Mouse (Mus musculus) left cerebral cortex, adult 8-10 months (tissue): ENCODE measurements around the gene Vhl. TPM values are rescaled to one million over a fixed set of nuclear protein-coding genes. Genes with fewer than 3 reads are reported as not detected.

Experiments
- DNase-seq, 2 experiments: peaks; one replicate each; pipeline ENCODE4 v3.0.0; 2022; ENCODE audit warnings: low spot score in 2 of 2
- total RNA-seq, 4 experiments: library from RNA; stranded (reverse); gene quantifications; 2 replicates each; pipeline ENCODE4 v1.2.4; 2022

Vhl gene
- total RNA-seq, 4 experiments from 2014 or later, result 38.6 to 49.8 (median 41.2) TPM

DNA sequence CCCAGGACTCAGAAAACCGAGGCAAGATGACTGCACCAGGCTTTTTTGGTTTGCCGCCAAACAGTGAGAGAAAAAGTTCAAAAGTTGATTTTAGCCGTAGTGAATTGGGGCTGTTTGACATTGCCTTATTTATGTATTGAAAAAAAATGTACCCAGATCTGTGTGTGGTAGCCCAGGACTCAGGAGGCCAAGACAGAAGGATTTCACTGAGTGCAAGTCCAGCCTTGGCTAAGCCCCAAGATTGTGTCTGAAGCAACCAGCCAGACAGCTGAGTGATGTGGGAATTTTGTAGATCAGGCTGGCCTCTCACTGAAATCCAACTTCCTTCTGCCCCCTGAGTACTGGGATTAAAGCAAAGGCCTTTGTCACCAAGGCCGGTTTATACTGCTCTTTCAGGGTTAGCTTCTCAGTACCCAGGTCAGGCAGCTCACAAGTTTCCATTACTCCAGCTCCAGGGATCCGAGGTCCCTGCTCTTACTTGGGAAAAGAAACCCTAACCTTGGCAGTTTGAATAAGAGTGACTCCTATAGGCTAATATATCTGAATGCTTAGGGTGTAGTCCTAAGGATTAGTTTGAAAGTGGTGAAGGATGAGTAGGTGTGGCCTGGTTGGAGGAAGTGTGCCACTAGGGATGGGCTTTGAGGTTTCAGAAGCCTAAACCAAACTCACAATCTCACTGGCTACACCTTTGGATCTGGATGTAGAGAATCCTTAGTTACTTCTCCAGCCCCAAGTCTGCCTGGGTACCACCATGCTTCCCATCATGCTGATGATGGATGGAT is 1.4 kb downstream of the Vhl start:
- DNase-seq, result no peak

DNA sequence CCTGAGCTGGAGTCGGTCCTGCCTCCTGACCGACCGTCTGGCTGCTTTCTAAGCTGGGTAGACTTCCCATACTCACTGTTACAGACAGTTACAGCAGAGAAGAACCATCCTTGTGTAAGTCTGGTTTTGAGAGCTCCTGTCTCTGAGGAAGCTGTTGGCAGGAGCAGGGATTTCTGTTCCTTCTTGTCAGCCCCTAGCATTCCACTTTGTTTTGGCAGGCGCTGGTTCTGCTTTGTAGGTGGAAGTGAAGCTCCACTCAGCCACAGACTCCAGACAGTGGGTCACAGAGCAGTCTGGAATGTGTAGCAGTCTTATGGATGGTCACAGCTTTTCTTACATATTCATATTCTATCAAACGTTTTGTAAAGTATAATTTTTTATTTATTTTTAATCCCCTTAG is 6.6 kb downstream of the Vhl start:
- no peak for DNase-seq

DNA sequence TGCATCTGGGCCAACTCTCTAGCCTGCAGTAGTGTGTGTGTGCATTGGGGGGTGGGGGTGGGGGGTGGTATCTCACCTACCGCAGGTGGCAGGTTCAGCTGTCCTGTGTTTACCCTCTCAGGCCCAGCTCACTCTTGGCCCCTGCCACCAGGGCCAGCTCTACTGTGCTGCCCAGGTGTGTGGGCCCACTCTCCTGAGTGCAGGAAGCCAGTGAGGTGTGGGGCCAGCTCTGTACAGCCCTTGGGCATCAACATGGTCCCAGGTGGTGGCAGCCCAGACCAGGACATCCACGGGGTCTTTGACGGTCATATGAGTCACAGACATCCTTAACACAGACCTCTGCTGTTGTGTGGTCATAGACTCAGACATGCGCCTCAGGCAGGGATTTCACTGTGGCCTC is 9.1 kb downstream of the Vhl start:
- no peak for DNase-seq

DNA sequence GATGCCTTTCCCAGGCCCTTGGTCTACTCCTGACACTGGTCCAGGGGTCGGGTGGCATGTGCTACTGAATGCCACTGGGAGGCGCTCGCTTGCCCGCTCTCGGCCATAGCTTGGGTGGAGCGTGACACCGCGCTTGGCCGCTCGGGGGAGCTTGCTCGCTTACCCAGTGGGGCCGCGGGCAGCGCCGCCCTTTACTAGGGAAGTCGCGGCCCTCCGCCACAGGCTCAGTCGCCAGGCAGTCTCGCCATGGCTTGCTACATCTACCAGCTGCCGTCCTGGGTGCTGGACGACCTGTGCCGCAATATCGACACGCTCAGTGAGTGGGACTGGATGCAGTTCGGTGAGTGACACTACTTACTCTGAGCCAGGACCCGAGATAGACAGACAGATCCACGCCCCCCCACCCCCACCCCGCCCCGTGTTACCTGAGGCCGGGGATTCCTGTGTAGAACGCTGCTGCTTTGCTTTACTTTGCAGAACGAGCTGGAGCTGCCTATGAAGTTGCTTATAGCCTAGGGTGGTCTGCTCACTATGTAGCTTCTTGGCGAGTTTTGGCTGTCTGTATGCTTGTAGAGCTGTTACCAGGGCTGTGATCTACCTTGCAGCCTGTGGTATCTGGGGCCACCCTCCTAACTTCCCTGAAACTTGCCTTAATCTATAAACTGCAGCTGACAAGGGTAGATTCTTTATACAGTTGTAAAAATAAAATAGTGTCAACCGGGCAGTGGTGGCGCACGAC is 14.7 kb downstream of the Vhl start, which contains the start of gene Irak2:
Gene Irak2 (plus strand): TSS at position 166 of the 739 bp plus-strand sequence.
- peak; percentile 88 to 90 for DNase-seq

DNA sequence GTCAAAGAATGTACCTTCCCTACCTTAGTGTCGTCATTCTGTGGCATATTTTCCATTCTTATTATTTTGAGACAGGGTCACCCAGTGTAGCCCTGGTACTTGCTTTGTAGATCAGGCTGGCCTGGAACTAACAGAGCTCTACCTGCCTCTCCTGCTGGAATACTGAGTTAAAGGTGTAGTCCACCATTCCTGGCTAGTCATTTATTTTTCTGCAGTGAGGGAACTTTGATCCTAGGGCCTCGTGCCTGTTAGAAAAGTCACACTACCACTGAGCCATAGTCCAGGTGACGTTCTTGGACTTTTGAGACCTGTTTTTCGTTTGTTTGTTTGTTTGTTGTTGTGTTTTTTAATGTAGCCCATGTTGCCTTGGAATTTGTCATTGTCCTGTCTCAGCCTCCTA is 15.4 kb downstream of the Vhl start:
- no peak for DNase-seq

DNA sequence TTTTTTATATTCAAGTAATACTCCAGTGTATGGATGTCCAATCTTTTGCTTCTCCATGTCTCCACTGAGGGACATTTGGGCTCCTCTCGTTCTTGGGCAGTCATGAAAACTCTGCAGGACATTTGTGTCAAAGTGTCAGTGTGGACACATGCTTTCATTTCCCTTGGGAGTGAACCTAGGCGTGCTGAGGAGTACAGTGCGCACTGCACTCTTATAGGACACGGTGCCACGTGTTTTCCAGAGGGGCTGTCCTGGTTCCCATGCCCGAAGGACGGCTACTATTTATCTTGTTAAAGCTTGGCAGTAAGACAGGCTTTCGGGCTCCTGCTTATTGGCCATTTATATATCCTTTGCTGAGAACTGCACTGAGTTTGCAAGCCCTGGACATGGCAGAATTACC is 18.8 kb downstream of the Vhl start:
- DNase-seq, result no peak

DNA sequence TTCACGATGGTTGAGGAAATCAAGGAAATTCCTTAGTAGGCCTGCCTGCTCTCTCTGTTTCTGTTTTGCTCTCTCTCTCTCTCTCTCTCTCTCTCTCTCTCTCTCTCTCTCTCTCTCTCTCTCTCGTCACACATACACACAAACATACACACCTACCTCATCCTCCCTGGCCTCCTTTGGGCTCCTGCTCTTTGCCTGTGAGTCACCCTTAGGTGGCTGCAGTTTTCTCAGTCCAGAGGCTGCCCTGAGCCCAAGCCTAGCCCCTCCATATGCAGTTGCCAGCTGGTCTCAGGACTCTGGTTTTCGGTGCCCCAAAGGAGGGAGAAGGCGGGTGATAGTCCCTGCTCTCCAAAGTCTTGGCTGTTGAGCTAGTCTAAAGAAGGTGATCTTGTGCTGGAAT is 19.3 kb downstream of the Vhl start:
- DNase-seq, result no peak

DNA sequence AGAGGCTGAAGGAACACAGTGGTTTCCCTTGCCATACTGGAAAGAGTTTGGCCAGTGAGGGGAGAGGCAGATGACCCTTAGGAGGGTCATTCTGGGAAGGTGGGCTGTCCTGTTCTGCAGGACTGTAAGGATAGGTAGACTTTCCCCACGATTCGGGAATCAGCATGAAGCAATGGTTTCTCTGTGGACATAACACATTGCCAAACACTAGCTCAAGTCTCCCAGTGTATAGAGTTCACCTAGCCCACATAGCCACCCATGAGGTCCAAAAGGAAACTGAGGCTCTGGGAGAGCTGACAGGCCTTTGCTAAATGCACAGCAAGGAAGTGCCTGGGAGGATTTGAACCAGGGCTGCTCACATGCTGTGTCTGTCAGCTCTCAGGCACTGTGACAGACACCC is 20.2 kb downstream of the Vhl start:
- no peak for DNase-seq

DNA sequence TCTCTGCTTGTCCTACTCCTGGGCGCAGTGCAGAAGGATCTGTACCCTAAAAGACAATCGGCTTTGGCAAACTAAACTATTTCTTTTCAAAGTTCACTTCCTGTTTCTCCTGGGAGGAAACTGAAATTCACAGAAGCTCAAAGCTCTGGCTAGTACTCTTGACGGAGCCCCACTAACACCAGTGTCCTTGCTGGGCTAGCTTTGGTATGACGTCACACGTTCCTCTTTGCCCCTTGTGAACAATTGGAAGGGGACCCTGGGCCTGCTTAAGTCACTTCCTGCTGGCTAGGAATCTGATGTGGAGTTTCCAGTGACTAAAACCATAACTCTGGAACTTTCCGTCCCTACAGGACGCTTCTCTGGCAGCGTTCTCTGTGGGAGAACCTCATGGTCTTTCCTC is 21.0 kb downstream of the Vhl start:
- DNase-seq, result peak in 1 of 2 experiments; percentile 33

DNA sequence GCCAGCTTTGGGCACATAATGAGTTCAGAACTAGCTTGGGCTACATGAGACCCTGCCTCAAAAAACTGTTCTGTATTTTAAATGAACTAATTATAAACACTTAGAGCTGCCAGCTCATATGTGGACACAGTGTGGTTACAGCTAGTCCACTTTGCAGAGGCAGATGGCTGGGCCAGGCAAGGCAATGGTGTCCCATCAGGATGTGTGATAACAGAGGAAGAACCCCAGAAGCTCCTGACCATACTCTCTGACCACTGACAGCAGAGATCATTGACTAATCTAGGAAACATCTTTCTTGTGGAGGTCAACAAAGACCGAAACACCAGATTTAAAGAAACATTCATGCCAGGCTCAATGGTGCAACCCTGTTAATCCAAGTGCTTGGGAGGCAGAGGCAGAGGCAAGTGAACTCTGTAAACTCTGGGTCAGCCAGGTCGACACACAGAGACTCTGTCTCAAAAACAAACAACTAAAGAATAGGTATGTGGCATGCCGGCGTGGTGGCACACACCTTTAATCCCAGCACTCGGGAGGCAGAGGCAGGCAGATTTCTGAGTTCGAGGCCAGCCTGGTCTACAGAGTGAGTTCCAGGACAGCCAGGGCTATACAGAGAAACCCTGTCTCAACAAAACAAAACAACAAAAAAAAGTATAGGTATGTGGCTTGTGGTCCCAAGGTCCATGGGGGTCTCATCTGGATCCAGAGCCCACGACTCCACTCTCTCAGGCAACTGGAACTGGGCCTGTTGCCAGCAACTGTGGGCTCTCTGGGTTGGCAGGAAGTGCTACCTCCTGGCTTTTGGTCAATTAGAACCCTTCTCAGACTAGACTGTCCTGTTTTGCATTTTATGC is 25.8 kb downstream of the Vhl start:
- DNase-seq, result no peak

DNA sequence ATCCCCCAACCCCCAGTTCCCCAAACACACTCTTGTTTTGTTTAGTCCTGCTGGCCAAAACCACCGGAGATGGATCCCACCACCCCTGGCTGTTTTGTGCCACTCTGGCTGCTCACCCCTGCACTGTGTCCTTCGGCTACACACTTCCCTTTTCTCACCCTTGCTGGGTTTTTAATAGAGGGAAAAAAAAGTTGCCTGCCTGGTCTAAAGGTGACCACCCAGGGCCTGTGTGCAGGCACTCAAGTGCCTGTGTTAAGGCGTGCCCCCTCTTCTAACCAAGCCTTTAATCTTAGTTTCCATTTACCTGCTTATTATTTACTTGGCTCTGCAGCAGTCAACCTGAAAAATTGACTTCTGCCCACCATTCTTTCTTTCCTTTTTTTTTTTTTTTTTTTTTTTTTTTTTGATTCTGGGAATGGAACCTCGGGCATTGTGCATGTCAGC is 26.5 kb downstream of the Vhl start:
- DNase-seq, result no peak

DNA sequence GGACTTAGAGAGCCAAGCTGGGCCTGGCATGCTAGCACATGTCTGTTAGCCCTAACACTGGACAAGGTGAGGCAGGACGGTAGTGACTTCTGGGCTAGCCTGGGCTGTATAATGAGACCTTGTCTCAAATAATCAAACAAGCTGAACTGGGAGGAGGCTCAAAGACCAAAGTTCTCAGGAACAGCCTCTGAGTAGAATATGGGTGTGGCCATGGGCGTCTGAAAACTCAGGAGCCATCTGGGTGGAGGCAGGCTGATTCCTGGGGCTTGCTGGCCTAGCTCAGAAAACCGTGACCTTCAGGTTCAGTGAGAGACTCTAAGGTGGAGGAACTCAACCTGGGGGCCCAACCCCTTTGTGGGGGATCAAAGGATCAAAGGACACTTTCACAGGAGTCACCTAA is 27.9 kb downstream of the Vhl start:
- DNase-seq, result no peak

DNA sequence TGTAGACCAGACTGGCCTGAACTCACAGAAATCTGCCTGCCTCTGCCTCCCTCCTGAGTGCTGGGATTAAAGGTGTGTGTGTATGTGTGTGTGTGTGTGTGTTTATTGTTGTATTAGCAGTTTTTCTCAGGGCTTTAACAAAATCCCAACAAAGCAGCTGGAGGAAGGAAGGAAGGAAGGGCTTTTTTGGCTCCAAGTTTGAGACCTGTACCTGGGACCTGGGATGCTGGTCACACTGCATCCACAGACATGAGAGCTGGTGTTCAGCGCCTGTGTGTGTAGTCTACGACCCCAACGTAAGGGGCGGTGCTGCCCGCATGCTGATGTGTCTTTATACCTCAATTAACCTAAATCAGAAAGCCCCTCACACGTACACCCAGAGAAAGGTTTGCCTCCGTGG is 29.8 kb downstream of the Vhl start:
- no peak for DNase-seq

DNA sequence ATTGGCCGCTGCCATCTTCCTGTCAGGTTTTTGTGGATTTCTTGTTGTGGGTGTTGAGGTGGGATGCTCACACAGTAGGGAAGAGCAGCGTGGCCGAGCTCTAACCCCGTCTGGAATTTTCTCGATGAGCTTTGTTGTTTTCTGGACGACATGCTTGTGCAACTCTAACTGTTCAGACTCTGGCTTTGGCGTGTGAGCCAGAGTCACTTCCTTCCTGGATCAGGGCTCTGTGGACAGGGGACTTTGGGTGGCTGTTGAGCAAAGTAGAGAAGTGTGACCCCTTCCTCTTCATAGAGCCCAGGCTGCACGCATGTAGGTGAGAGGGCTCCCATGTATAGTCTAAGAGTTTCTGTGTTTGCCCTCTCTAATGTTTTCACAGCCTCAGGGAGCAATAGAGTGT is 30.3 kb downstream of the Vhl start:
- DNase-seq, result no peak

DNA sequence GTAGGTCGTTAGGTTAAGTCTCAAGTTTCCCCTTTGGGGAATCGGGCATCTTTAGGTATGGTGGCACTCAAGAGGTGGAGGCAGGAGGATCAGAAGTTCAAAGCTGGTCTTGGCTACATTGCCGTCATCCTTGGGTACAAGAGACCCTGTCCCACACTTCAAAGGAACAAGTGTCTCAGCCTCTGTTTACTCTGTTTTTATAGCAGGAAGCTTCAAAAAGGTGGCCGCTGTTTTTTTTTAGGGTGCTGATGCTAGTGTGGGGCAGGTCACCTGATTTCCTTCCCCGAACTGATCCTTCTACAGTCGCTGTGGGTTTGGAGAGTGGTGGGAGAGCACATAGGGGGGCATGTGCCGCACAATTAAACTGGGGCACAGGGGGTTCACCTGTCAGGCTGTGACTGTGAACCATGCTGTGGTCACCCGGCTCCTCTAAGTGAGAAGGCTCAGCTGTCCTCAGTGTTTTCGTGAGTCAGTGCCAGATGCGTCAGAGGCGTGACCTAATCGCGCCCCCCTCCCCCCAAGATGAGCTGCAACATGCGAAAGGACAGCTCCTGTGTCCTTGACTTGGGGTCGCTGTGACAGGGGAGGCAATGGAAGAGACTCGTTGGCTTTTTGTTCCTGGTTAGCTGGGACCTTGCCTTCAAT is 31.1 kb downstream of the Vhl start:
- no peak for DNase-seq

DNA sequence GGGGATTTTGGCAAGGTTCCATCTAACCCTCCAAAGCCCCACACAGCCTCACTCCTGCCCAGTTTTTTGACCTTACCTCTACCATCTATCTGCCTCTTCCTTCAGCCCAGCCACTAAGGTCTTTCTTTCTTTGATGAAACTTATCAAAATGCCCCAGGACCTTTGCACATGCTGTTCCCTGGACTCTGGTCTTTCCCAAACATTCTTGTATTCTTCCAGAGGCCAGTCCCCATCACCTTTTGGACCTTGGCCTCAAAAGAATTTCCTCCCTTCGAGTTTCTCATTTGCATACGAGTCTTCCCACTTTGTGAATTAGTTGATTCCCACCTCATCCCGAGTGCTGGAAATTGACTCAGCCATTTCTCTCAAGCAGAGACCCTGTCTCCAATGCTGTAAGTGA is 31.7 kb downstream of the Vhl start:
- DNase-seq, result no peak

DNA sequence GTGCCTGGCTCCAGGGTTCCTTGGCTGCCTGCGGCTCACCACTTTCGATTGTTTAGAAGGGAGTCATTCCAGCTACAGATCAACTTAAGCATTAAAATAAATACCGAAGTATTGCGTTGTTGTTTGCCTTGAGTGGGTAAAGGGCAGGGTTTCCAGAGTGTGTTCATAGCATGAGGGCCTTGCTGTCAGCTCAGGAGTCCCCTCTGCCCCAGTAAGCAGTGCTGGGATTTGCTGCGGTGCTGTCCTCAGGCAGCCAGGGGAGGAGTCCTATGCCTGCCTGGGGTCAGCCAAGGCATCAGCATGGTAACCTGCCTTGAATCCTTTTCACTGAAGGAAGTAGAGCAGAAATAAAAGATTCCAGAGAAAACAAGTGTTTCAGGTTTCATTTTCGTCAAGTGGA is 33.1 kb downstream of the Vhl start:
- no peak for DNase-seq

DNA sequence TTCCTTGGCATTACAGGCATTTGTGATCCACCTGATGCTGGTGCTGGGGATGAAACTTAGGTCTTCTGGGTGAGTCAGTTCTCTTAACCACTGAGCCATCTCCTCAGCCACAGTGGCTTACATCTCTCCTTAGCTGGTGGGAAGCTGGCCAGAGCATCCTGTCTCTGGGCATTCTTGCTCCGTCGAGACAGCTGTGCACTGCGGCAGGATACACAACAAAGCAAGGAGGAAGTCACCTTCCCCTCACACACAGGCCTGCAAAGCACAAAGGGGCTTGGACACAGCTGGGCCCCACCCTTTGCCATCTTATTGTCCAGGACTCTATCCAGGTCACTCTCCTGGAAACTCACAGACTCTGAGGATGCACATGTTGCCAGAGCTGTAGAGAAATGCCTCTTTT is 34.5 kb downstream of the Vhl start:
- DNase-seq, result no peak

DNA sequence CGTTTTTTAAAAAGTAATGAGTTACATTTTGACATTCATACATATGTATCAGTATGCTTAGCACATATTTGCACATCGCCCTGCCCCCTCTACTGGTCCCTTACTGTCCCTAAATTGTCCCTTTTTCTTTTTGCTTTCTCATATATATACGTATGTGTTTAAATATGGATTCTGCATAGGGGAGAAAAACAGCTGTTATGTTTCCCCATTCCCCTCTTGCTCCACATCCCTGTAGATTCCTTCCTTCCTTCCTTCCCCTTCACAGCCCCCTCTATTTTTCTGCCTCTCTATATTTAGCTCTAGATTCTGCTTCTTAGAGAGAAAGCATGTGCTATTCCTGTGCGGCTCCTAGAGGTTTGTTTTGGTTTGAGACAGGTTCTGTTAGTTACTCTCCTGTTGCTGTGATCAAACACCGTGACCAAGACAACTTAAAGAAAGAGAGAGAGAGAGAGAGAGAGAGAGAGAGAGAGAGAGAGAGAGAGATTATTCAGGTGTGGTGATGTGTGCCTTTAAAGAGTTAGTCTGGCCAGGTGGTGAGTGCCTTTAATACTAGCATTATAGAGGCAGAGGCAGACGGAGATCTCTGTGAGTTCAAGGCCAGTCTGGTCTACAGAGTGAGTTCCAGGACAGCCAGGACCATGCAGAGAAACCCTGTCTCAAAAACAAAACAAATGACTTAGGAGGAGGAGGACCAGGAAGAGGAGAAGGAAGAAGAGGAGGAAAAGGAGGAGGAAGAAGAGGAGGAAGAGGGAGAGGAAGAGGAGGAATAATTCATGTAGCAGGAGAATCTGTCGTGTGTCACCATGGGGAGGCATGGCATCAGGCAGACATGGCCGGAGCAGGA is 36.1 kb downstream of the Vhl start:
- DNase-seq, result no peak

DNA sequence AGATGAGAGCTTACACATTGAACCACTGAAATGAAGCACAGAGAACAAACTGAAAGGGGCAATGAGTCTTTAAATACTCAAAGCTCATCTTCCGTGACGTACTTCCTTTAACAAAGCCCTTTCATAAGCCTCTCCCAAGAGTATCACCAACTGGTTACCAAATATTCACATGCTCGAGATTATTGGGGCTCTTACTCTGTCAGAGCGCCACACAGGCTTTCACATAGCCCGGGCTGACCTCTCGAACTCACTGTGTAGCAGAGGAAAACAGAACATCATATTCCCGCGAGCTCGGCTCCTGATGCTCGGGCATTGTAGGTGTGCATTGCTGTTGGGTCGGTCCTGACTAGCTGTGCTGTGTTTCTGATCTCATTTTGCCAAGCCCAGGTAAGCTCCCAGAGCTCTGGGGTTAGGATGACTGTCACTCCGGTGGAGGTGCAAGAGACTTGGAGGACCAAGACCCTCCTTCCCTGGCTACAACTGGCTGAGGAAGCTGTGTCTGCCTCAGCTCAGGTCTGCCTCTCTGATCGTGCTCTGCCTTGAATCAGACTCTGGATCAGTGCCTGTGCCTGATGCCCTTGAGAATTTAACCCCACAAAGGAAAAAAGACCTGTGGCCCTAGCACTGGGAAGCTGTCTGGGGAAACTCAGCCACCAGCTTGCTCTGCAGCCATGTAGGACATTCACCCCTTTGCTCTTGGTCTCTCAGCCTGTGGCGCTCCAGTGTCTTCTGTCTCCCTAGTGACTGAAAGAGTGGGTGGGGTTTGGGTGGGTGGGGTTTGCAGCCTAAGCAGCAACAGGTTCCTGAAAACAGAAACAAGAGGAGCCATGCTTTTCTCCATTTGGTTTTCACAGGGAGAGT is 37.0 kb downstream of the Vhl start:
- DNase-seq, result no peak
